Mouse (Mus musculus): ENCODE results near the gene Ctsh.

Ctsh gene

DNA sequence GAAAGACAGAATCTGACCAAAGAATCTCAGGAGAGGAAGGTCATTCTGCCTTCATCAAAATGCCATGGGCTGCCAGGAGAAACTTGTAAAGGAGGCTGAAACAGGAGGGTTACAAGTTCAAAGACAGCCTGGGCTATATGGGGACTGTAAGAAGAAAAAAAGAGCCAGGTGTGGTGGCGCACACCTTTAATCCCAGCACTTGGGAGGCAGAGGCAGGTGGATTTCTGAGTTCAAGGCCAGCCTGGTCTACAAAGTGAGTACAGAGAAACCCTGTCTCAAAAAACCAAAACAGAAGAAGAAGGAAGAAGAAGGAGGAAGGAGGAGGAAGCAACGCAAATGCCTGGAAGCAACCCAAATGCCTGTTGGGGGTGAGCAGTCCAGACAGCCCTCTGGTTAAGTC lies at the start of gene Ctsh:
Gene Ctsh (plus strand): TSS at position 301 of the 400 bp plus-strand sequence.
- in situ Hi-C loops (cut with MboI, MseI) = loop anchor here in 1 of 2 experiments (25.0 kb wide), 1 partner anchor 217 kb away; no protein-coding TSS in a partner anchor

GRCm38 (mm10) chr9:90006432-90006831 lies 47.5 kb upstream of the Ctsh start:
- in situ Hi-C loops (cut with MboI, MseI) = no loop called here

DNA sequence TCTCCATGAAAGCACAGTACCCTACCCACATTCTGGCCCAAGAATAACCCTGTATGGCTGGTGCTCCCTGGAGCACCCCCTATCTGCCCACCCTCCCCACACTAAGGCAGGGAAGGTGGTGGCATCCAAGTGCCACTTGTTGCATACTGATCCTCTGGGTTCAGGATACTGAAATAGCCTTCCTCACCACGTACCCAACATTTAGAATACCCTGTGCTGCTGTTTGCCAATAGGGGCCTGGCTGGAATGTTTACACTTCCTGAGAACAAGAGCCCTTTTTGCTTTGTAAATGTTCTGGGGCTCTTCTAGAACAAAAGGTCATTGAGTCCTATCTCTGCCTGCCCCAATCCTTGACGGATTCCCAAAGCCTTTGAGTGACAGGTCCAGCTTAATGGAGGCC lies 46.9 kb upstream of the Ctsh start:
- in situ Hi-C loops (cut with MboI, MseI) = no loop called here

DNA sequence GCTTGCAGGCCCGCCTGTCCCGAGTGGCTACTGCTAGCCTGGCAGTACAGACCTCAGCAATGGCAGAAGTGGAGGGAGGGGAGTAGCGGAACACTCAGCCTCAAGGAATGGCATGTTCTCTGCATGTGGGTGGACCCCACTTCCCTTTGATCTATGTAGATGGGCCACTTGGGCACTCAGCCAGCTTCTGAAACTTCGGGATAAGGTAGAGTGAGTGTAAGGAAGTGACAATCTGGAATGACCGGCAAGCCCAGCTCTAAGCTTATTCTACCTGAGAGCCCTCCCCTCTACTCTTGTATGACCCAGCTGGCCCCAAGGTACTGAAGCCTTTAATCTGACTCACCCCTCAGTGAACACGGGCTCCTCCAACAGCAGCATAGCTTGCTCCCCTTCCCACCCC lies 45.8 kb upstream of the Ctsh start:
- in situ Hi-C loops (cut with MboI, MseI) = no loop called here

DNA sequence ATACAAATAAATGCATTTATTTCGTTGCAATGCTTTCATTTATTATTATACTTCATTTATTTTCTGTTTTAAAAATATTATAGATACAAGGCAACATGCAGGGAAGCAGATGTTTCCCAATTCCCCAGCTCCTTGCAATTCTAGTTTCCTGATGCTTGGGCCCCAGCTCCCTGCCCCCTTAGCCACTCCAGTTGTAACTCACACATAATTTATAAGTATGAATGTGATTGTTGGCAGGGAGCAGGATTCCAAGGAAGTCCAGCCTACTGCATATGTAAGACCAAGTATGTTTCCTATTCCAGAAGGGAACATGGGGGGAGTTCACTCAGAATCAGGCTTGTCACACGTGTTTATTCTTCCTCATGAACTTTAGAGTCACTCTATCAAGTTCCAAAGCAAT lies 42.1 kb upstream of the Ctsh start:
- in situ Hi-C loops (cut with MboI, MseI) = no loop called here

DNA sequence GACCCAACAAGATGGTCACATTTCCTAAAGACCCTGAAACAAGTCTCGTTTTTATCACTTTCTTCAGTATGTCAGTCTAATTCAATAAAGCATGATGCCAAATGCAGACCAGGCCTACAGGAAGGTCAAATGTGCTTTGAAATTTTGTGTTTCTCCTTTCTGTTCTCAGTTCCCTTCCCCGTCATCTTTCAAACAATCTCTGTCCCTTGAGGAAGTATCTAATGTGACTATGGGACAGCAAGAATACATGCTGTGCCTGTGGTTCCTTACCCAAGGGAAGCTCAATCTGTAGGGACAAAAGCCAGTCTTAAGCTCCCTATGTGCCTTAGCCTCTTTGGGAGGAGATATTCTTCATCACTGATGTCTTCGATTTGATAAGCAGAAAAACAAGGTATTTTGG lies 39.3 kb upstream of the Ctsh start:
- in situ Hi-C loops (cut with MboI, MseI) = no loop called here

DNA sequence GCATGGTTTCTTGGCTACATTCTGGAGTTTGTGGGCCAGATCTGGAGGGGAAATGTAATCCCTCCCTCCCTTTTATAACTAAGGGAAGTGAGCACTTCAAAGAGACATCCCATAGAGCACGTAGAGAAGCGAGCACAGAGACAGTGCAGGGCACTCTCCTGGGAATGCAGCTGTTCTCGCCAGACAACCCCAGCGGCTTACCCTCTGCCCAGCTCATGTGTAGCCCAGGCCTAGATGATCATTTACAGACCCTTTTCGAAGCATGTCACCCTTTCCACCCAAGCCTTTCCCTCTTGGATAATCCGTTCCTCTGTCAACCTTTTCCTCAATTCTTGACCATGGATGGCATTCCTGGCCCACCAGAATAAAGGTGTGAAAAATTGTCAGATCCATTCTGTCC lies 37.7 kb upstream of the Ctsh start:
- in situ Hi-C loops (cut with MboI, MseI) = no loop called here

- in situ Hi-C loops (cut with MboI, MseI) = no loop called here
Observed at GRCm38 (mm10) chr9:90020866-90021265, 33.1 kb upstream of the Ctsh start.

DNA sequence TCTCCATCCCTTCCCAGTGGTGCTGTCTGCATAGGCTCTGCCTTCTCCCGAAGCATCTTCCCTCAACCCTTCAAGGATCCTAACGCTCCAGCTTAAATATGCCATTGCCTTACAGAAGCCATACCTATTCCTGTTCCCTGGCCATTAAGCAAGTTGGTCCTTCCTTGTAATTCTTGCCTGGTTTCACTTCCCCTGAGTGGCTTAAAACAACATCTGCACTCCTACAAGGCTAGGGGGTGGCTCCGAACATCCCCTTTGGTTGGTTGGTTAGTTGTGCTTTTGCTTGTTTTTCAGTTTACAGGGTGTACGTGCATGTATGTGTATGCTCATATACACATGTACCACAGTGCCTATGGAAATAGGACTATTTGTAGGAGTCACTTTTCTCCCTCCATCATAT lies 32.5 kb upstream of the Ctsh start:
- in situ Hi-C loops (cut with MboI, MseI) = no loop called here

DNA sequence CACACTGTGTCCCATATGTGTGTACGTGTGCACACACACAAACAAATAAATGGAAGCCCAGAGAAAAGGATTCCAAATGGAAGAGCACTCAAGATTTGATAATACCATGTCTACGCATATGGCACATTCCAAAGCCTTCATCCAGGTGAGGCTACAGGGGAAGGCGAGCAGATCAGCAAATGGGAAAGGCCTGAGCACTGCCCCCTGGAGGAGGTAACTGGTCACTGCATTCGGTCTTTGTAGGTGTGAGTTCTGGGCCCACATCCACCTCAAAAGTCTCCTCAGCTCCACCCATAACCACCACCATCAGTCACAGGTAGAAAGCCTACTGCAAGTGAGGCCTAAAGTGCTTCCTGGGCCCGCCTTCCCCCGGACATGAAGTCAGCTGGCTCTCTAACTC lies 26.2 kb upstream of the Ctsh start:
- in situ Hi-C loops (cut with MboI, MseI) = loop anchor here in 1 of 2 experiments (25.0 kb wide), 1 partner anchor 635 kb away; no protein-coding TSS in a partner anchor

DNA sequence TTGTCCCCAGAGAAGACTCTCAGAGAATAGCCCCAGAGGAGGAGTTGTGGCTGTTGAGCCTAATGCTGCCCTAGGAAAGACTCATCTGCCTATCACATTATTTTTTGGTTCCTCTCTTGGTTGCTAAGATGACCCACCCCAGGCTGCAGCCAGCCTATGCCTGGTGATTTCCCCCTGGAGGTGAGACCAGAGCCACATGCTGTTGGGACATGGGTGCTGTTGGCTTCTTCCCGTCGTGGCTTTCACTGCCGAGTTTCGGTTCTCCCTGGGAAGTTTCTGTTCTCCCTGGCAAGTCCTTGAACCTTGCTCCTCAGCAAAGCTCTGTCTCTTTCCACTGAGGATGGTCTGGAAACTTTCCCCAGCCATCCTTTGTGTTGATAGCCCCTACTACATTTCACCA lies 20.0 kb upstream of the Ctsh start:
- in situ Hi-C loops (cut with MboI, MseI) = loop anchor here in 1 of 2 experiments (25.0 kb wide), 1 partner anchor 628 kb away; no protein-coding TSS in a partner anchor

- in situ Hi-C loops (cut with MboI, MseI) = loop anchor here in 1 of 2 experiments (25.0 kb wide), 1 partner anchor 627 kb away; no protein-coding TSS in a partner anchor
Observed at GRCm38 (mm10) chr9:90035168-90035567, 18.8 kb upstream of the Ctsh start.

GRCm38 (mm10) chr9:90035794-90036193 lies 18.2 kb upstream of the Ctsh start:
- in situ Hi-C loops (cut with MboI, MseI) = loop anchor here in 1 of 2 experiments (25.0 kb wide), 1 partner anchor 627 kb away; no protein-coding TSS in a partner anchor

GRCm38 (mm10) chr9:90036313-90036712 lies 17.6 kb upstream of the Ctsh start:
- in situ Hi-C loops (cut with MboI, MseI) = loop anchor here in 1 of 2 experiments (25.0 kb wide), 1 partner anchor 626 kb away; no protein-coding TSS in a partner anchor

GRCm38 (mm10) chr9:90038535-90038934 lies 15.4 kb upstream of the Ctsh start:
- in situ Hi-C loops (cut with MboI, MseI) = loop anchor here in 1 of 2 experiments (25.0 kb wide), 1 partner anchor 624 kb away; no protein-coding TSS in a partner anchor

GRCm38 (mm10) chr9:90040916-90041315 lies 13.0 kb upstream of the Ctsh start:
- in situ Hi-C loops (cut with MboI, MseI) = loop anchor here in 1 of 2 experiments (10.0 to 25.0 kb wide), 2 partner anchors 454 to 621 kb away; no protein-coding TSS in a partner anchor

GRCm38 (mm10) chr9:90041556-90041955 lies 12.4 kb upstream of the Ctsh start:
- in situ Hi-C loops (cut with MboI, MseI) = loop anchor here in 1 of 2 experiments (10.0 to 25.0 kb wide), 2 partner anchors 453 to 621 kb away; no protein-coding TSS in a partner anchor

DNA sequence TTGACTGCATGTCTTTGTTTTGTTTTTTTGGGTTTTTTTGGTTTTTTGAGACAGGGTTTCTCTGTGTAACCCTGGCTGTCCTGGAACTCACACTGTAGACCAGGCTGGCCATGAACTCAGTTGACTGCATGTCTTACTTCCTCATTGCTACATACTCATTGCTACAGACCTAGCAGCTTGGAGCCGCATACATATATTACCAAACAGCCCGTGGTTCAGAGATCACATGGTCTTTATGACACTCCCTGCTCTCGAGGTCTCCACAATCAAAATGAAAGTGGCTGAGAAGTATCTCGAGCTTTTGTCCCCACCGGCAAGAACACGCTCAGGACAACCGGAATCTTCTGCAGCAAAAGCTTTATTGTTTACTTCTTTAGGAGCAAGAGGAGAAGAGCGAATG lies 11.0 kb upstream of the Ctsh start:
- in situ Hi-C loops (cut with MboI, MseI) = loop anchor here in 1 of 2 experiments (10.0 to 25.0 kb wide), 2 partner anchors 452 to 619 kb away; no protein-coding TSS in a partner anchor

GRCm38 (mm10) chr9:90045191-90045590 lies 8.8 kb upstream of the Ctsh start:
- in situ Hi-C loops (cut with MboI, MseI) = loop anchor here in 1 of 2 experiments (10.0 to 25.0 kb wide), 2 partner anchors 450 to 617 kb away; no protein-coding TSS in a partner anchor

DNA sequence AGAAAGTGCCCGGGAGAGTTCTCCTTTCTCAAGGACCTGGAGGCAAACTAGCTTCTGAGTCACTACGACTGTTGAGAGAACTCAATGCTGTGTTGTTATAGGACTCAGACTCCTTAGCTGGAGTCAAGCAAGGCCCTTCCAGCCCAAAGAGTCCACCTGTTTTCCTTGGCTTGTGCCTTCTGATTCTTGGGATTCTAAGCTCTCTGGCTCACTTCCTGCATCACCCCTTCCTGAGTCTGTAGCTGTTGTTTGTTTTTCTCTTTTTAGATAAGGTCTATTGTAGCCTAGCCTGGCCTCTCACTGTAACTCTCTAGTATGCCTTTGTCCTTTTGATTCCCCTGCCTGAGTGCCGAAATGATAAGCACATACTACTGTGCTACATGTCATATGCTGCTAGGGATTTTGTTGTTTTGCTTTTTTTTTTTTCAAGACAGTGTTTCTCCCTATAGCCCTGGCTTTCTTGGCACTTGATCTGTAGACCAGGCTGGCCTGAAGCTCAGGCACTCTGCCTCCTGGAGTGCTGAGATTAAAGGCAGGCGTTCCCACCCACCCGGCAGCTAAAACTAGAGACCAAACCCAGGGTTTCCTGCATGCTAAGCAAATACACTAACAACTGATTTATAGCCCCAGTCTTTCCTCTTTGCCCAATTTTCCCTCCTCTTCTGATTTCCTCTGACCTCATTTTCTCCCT lies 5.9 kb upstream of the Ctsh start:
- in situ Hi-C loops (cut with MboI, MseI) = loop anchor here in 1 of 2 experiments (10.0 to 25.0 kb wide), 2 partner anchors 447 to 614 kb away; no protein-coding TSS in a partner anchor

GRCm38 (mm10) chr9:90054371-90055145 lies 606 bp downstream of the Ctsh start:
- in situ Hi-C loops (cut with MboI, MseI) = loop anchor here in 1 of 2 experiments (25.0 kb wide), 1 partner anchor 217 kb away; no protein-coding TSS in a partner anchor

DNA sequence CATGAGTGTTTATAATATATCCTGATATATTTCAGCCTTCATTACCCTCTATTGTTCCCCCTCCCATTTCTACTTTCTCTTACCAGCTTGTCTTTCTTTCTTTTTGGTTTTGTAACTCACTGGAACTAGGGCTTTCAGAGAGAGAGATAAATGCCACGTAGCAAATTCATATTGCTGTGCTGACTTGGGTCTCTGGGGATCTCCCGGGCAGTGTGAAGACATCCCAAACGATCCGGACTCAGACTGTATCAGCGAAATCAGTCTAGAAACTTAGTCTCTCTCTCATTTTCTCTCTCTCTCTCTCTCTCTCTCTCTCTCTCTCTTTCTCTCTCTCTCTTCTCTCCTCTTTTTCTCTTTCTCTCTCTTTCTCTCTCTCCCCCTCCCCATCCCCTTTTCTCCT lies 1.5 kb downstream of the Ctsh start:
- in situ Hi-C loops (cut with MboI, MseI) = loop anchor here in 1 of 2 experiments (25.0 kb wide), 1 partner anchor 218 kb away; no protein-coding TSS in a partner anchor

Data from T-helper 17 cell (primary cell).